Mouse (Mus musculus) lung, postnatal 0 days (tissue): ENCODE data around the gene Abcc4. TPM values are rescaled to one million over a fixed set of nuclear protein-coding genes. Genes with fewer than 3 reads are reported as not detected.

Experiments used
- ATAC-seq: fragments of 200-750 bp; cut with Nextera tagmentation; 2 replicates; pipeline ENCODE4 v1.8.0; 2017; ENCODE audit warnings: moderate library complexity
- DNase-seq: peaks from one replicate; pipeline ENCODE4 v3.0.0-alpha.2; 2016; ENCODE audit warnings: low spot score
- H3K27ac ChIP-seq: fragments of 300-500 bp; sonication (generic); 2 replicates; pipeline ENCODE4 v1.5.1; 2014; ENCODE audit warnings: antibody characterized with exemption, mild to moderate bottlenecking, low read length, mixed read lengths
- H3K27me3 ChIP-seq: fragments of 300-500 bp; sonication (generic); replicated peaks from 2 replicates; pipeline ENCODE4 v1.6.1; 2014; ENCODE audit warnings: low read length, mixed read lengths; ENCODE audit not compliant: insufficient read depth
- H3K36me3 ChIP-seq: fragments of 300-500 bp; sonication (generic); 2 replicates; pipeline ENCODE4 v1.6.1; 2014; ENCODE audit warnings: low read length, mixed read lengths; ENCODE audit not compliant: insufficient read depth
- H3K4me1 ChIP-seq: fragments of 300-500 bp; sonication (generic); 2 replicates; pipeline ENCODE4 v1.6.1; 2014; ENCODE audit warnings: antibody characterized with exemption, low read depth, low read length, mixed read lengths; ENCODE audit not compliant: insufficient read depth
- H3K4me2 ChIP-seq: fragments of 300-500 bp; sonication (generic); replicated peaks from 2 replicates; pipeline ENCODE4 v1.6.1; 2014; ENCODE audit warnings: low read depth, mild to moderate bottlenecking, low read length, moderate library complexity, mixed read lengths
- H3K4me3 ChIP-seq: fragments of 300-500 bp; sonication (generic); 2 replicates; pipeline ENCODE4 v1.5.1; 2014; ENCODE audit warnings: low read depth, low read length
- H3K9ac ChIP-seq: fragments of 300-500 bp; sonication (generic); replicated peaks from 2 replicates; pipeline ENCODE4 v1.6.1; 2014; ENCODE audit warnings: low read depth, mild to moderate bottlenecking
- H3K9me3 ChIP-seq: fragments of 300-500 bp; sonication (generic); 2 replicates; pipeline ENCODE4 v1.6.1; 2016; ENCODE audit warnings: low read length, mixed read lengths
- CTCF ChIP-seq: IDR thresholded peaks from 2 replicates; pipeline ENCODE4 v1.5.1; 2016; ENCODE audit warnings: antibody characterized with exemption, mild to moderate bottlenecking
- EP300 ChIP-seq: IDR thresholded peaks from 2 replicates; pipeline ENCODE4 v1.6.1; 2016; ENCODE audit warnings: antibody characterized with exemption, mild to moderate bottlenecking, control low read depth
- WGBS: fragments of 180-500 bp; shearing (Covaris S2); extraction: QIAGEN DNeasy Blood & Tissue Kit; methylation state at CpG from one replicate; pipeline ENCODE4 v1.1.7; 2014; 5-methylcytosine and 5-hydroxymethylcytosine counted together
- polyA plus RNA-seq: library from polyadenylated mRNA; unstranded; fragments of >200 nt; fragmentation: Nextera tagmentation; extraction: Ambion mirVana; gene quantifications from 2 replicates; pipeline ENCODE4 v1.2.1, GENCODE M21; 2015

The Abcc4 gene
- polyA plus RNA-seq, 1 experiment from 2014 or later, result 1.0 TPM

DNA sequence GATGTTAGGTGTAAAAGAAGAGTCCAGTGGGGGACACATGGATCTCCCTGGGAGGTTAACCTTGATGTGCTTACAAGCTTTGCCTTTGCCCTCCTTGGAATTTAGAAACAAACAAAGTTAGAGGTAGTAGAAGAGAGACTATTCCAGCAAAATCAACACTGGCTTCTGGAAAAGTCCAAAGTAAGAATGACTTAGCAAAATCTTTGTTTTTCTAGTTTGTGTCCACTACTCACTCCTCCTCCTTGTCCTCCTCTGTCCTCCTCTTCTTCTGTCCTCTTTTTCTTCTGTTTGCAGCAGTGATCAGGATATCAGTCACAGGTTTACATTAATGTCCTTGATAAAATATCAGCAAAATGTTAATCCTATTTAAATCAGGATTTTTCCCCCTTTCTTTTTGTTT is 35.8 kb upstream of the Abcc4 start:
- H3K27ac ChIP-seq, result no peak overlapping the region
- H3K4me3 ChIP-seq, result no peak overlapping the region
- no peak for DNase-seq
- H3K36me3 ChIP-seq, result no peaks in the 10 kb centered on the region
- TF ChIP-seq EP300 (no peak), CTCF (no peak)
- ATAC-seq, result no peak
- no peaks in the 10 kb centered on the region for H3K9me3 ChIP-seq
- no peak overlapping the region for H3K4me2 ChIP-seq
- no peaks in the 10 kb centered on the region for H3K27me3 ChIP-seq
- H3K4me1 ChIP-seq, result no peaks in the 10 kb centered on the region
- H3K9ac ChIP-seq, result no peak overlapping the region

DNA sequence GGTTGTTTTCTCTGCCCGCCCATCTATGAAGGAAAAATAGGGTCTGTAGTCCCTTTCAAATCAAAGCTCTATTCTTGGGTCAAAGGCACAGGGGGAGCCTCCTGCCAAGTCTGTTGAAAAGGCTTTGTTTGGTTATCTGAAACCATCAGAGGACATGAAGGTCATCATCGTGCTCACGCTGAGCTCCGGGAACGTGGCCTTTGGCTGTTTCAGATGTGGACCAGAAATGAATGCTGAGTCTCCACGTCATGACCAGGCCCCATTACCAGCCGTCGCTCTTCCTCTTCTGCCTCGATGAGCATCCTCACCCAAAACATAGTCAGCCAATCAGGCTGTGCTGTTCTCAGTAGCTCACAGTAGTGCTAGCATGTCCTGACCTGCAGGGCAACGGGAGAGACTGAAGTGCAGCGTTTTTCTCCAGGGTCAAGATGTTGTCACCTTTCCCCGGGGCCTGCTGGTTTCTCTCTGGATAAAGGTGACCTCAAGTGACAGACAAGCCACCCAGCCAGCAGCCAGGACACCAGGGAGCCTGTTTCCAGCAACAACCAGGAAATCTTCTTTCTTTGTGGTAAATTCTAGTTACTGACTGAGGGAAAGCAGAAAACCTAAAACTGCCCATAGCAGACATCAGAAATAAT is 31.4 kb upstream of the Abcc4 start:
- ATAC-seq (no peak), DNase-seq (no peak)
- Histone ChIP-seq H3K9me3 (no peaks in the 10 kb centered on the region), H3K4me1 (no peaks in the 10 kb centered on the region), H3K4me2 (no peak overlapping the region), H3K4me3 (no peak overlapping the region), H3K27me3 (no peaks in the 10 kb centered on the region), H3K9ac (no peak overlapping the region), H3K36me3 (no peaks in the 10 kb centered on the region), H3K27ac (no peak overlapping the region)
- TF ChIP-seq EP300 (no peak), CTCF (no peak)
- WGBS, result 35% methylated on average over 12 of the region's 12 CpGs

DNA sequence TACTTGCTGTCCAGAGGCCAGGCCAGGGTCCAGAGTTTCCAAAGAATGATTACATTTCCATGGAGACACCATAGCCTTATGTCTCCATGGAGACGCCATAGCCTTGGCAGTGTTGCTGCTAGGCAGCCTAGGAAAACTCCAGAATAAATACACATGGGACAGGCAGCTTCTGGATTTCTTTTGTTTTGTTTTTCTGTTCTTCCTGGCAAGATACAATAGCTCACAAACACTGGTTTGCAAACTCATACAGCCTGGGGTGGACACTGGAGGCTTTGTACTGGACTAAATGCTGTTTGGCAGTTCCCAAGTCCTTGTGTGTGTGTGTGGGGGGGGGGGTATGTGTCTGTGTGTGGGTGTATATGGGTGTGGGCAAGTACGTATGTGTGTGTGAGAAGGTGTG is 29.1 kb upstream of the Abcc4 start:
- TF ChIP-seq CTCF (no peak), EP300 (no peak)
- 63% methylated on average over 2 of the region's 2 CpGs for WGBS

DNA sequence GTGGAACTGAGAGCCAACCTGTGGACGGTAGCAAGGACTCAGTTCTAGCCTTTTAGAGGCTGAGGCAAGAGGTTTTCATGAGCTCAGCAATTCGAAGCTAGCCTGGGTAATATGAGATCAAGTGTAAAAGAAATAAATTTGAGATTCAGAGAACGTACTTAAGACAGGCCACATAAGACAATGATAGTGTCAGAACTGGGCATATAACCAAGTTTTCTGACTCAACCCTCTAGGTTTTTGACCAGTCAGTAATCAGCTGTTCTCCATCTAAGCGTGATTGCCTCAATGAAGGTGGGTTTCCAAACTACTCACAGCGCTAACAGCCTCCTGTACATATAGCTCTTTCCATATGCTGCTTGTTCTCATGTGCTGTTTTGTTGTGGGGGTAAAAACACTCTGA is 27.1 kb upstream of the Abcc4 start:
- no peak overlapping the region for H3K4me2 ChIP-seq
- H3K4me1 ChIP-seq, result no peaks in the 10 kb centered on the region
- H3K9me3 ChIP-seq, result no peaks in the 10 kb centered on the region
- no peak overlapping the region for H3K27ac ChIP-seq
- DNase-seq (no peak), ATAC-seq (no peak)
- no peak overlapping the region for H3K4me3 ChIP-seq
- no peaks in the 10 kb centered on the region for H3K36me3 ChIP-seq
- WGBS, result 73% methylated on average over 5 of the region's 5 CpGs
- TF ChIP-seq EP300, result no peak
- TF ChIP-seq CTCF, result no peak
- H3K9ac ChIP-seq, result no peak overlapping the region
- H3K27me3 ChIP-seq, result no peaks in the 10 kb centered on the region

More for the DNA sequence above, 29.1 kb upstream of the Abcc4 start:
- Histone ChIP-seq H3K27ac (no peak overlapping the region), H3K9me3 (no peaks in the 10 kb centered on the region), H3K4me1 (no peaks in the 10 kb centered on the region), H3K27me3 (no peaks in the 10 kb centered on the region), H3K9ac (no peak overlapping the region), H3K36me3 (no peaks in the 10 kb centered on the region), H3K4me2 (no peak overlapping the region), H3K4me3 (no peak overlapping the region)
- peak; percentile 32; the same call in 1 of the 2 replicates for ATAC-seq
- DNase-seq, result peak; percentile 25

DNA sequence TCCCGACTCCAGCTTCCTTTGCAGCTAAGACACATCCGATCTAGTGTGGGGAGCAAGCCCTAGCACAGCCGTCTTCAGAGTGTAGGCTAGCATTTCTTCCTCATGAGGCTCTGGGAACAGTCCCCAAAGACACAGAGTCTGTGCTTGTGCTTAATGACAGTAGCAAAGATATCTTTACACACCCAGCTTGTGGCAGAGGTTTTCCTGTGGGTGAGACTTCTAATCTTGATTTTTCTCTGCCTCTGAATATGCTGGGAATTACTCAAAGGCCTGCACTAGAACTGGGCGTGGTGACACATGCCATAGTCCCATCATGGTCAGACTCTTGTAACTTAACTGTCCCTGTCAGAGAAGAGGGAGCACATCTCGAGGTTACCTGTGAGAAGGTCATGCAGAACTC is 24.6 kb upstream of the Abcc4 start:
- H3K27me3 ChIP-seq, result no peaks in the 10 kb centered on the region
- no peaks in the 10 kb centered on the region for H3K9me3 ChIP-seq
- H3K27ac ChIP-seq, result no peak overlapping the region
- no peak overlapping the region for H3K4me3 ChIP-seq
- TF ChIP-seq EP300 (no peak), CTCF (no peak)
- ATAC-seq (no peak), DNase-seq (no peak)
- H3K36me3 ChIP-seq, result no peaks in the 10 kb centered on the region
- H3K4me1 ChIP-seq, result no peaks in the 10 kb centered on the region
- H3K4me2 ChIP-seq, result no peak overlapping the region
- 79% methylated on average over 5 of the region's 5 CpGs for WGBS
- no peak overlapping the region for H3K9ac ChIP-seq

DNA sequence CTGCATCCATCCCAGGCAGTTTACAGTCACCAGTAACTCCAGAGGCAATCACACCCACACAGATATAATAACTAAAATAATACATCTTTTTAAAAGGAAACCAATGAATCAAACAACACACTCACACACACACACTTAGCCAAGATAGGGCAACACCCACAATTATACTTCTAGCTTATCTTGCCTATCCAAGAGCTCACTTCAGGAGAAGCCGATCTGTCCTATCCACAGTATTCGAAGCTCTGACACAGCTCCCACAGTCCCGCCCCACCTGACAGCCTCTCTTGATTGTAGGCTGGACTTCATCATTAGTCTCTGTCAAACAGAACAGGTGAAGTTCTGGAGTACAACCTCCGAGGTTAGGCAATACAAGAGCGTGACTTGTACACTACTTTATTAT is 19.4 kb upstream of the Abcc4 start:
- Histone ChIP-seq H3K4me1 (no peaks in the 10 kb centered on the region), H3K9ac (no peak overlapping the region), H3K27me3 (no peaks in the 10 kb centered on the region), H3K27ac (no peak overlapping the region), H3K9me3 (no peaks in the 10 kb centered on the region), H3K4me2 (no peak overlapping the region), H3K4me3 (no peak overlapping the region), H3K36me3 (no peaks in the 10 kb centered on the region)
- ATAC-seq (no peak), DNase-seq (no peak)
- 68% methylated on average over 5 of the region's 5 CpGs for WGBS
- TF ChIP-seq EP300 (no peak), CTCF (no peak)
